Mouse (Mus musculus) left cerebral cortex, postnatal 4 days (tissue): Measurements from ENCODE around the gene Lhx3. TPM values are rescaled to one million over a fixed set of nuclear protein-coding genes. Genes with fewer than 3 reads are reported as not detected.

Experiments used
- total RNA-seq, 2 experiments: library from RNA; stranded (reverse); gene quantifications; 2 replicates each; pipeline ENCODE4 v1.2.3; 2021

Gene Lhx3
- total RNA-seq, 2 experiments from 2014 or later = not detected

Other genes with a start within 250 kb of the Lhx3 start
- 100 to 1,000 TPM; 195 to 203 TPM for gene Camsap1, start 225.0 kb downstream of the Lhx3 start, total RNA-seq
- 10 to 100 TPM; 90.5 to 92.0 TPM for gene Ubac1, start 186.5 kb downstream of the Lhx3 start, total RNA-seq
- 10 to 100 TPM; 24.6 to 26.5 TPM for gene Nacc2, start 85.1 kb downstream of the Lhx3 start, total RNA-seq
- gene Qsox2, start 29.2 kb upstream of the Lhx3 start, total RNA-seq = 10 to 100 TPM; 15.8 to 17.2 TPM
- gene Ccdc187, start 86.3 kb upstream of the Lhx3 start, total RNA-seq = 1 to 10 TPM; 1.9 TPM
- 100 to 1,000 TPM; 179 to 190 TPM for gene Gpsm1, start 107.2 kb upstream of the Lhx3 start, total RNA-seq
- 10 to 100 TPM; 23.3 to 25.8 TPM for gene Dnlz, start 143.8 kb upstream of the Lhx3 start, total RNA-seq
- gene Card9, start 152.6 kb upstream of the Lhx3 start, total RNA-seq = 1 to 10 TPM; 1.1 to 1.4 TPM
- gene Snapc4, start 172.4 kb upstream of the Lhx3 start, total RNA-seq = 100 to 1,000 TPM in 1 of 2 experiments, 10 to 100 TPM in 1; 86.5 to 101 TPM
- gene Entr1, start 181.0 kb upstream of the Lhx3 start, total RNA-seq = 100 to 1,000 TPM; 186 to 187 TPM
- gene Pmpca, start 181.1 kb upstream of the Lhx3 start, total RNA-seq = 10 to 100 TPM; 93.6 to 98.6 TPM
- gene Inpp5e, start 200.9 kb upstream of the Lhx3 start, total RNA-seq = 10 to 100 TPM; 22.5 to 27.1 TPM
- gene Sec16a, start 236.9 kb upstream of the Lhx3 start, total RNA-seq = 10 to 100 TPM; 52.3 to 52.6 TPM